22 mouse cellular contexts compared by ENCODE assay signal in genomic region chr8:119456045-119456444, GRCm38 (mm10). TPM values are rescaled to one million over a fixed set of nuclear protein-coding genes. Genes with fewer than 3 reads are reported as not detected.
DNase-seq lines count a peak whose midpoint lies in the region; ATAC-seq and TF ChIP-seq lines count a peak whose summit lies in the region.
"Had no signal": no experiment of that assay in that cellular context is flagged by ENCODE, and none has a peak within 500 bp of the region (broad histone marks: within the 10 kb centered on the region; RNA-seq: fewer than 3 reads in every experiment).

No protein-coding gene starts in this region.

- H3K27me3 ChIP-seq in hindbrain, embryonic 13.5 days = no peaks in the 10 kb centered on the region
- H3K27me3 ChIP-seq in hindbrain, embryonic 16.5 days (replicated peaks; ENCODE audit: control insufficient read depth, insufficient read depth, low read length) = no peaks in the 10 kb centered on the region
- H3K27me3 ChIP-seq in limb, embryonic 10.5 days (ENCODE audit: low read depth, poor library complexity, severe bottlenecking) = no peaks in the 10 kb centered on the region
- H3K27me3 ChIP-seq: forebrain, embryonic 13.5 days; forebrain, embryonic 15.5 days had no signal

- no peak for TF ChIP-seq CTCF in layer of hippocampus, adult 2 months (conservative IDR thresholded peaks at IDR 0.05)

- H3K9ac ChIP-seq in hindbrain, embryonic 13.5 days = peak overlapping the region; percentile 20; the same call in 1 of the 2 replicates
- no peak overlapping the region for H3K9ac ChIP-seq in hindbrain, embryonic 16.5 days (ENCODE audit: low read depth, low read length)
- H3K9ac ChIP-seq: embryonic facial prominence, embryonic 12.5 days; forebrain, embryonic 13.5 days; forebrain, embryonic 15.5 days had no signal

- no peak overlapping the region for H3K27ac ChIP-seq in hindbrain, embryonic 13.5 days
- H3K27ac ChIP-seq in hindbrain, embryonic 16.5 days (ENCODE audit: low read depth, low read length) = no peak overlapping the region
- peak overlapping the region; percentile 48; the same call in 1 of the 2 replicates for H3K27ac ChIP-seq in layer of hippocampus, adult 2 months
- no peak overlapping the region for H3K27ac ChIP-seq in limb, embryonic 10.5 days
- H3K27ac ChIP-seq: embryonic facial prominence, embryonic 10.5 days; embryonic facial prominence, embryonic 12.5 days; forebrain, embryonic 13.5 days; forebrain, embryonic 15.5 days had no signal

- 89% methylated on average over 5 of the region's 5 CpGs for WGBS in hindbrain, embryonic 13.5 days
- WGBS in hindbrain, embryonic 16.5 days = 85% methylated on average over 5 of the region's 5 CpGs
- WGBS in limb, embryonic 10.5 days = 88% methylated on average over 5 of the region's 5 CpGs

- H3K9me3 ChIP-seq in hindbrain, embryonic 13.5 days = no peaks in the 10 kb centered on the region
- no peaks in the 10 kb centered on the region for H3K9me3 ChIP-seq in hindbrain, embryonic 16.5 days (ENCODE audit: control insufficient read depth, low read length)
- no peaks in the 10 kb centered on the region for H3K9me3 ChIP-seq in limb, embryonic 10.5 days (replicated peaks)
- H3K9me3 ChIP-seq: embryonic facial prominence, embryonic 10.5 days; embryonic facial prominence, embryonic 12.5 days; forebrain, embryonic 13.5 days; forebrain, embryonic 15.5 days had no signal

- H3K4me3 ChIP-seq in hindbrain, embryonic 13.5 days = no peak overlapping the region
- H3K4me3 ChIP-seq in hindbrain, embryonic 16.5 days (ENCODE audit: low read length) = no peak overlapping the region
- no peak overlapping the region for H3K4me3 ChIP-seq in layer of hippocampus, adult 2 months
- no peak overlapping the region for H3K4me3 ChIP-seq in limb, embryonic 10.5 days
- H3K4me3 ChIP-seq: embryonic facial prominence, embryonic 10.5 days; embryonic facial prominence, embryonic 12.5 days; forebrain, embryonic 13.5 days; forebrain, embryonic 15.5 days had no signal

- H3K4me2 ChIP-seq in hindbrain, embryonic 13.5 days = no peak overlapping the region
- no peak overlapping the region for H3K4me2 ChIP-seq in hindbrain, embryonic 16.5 days (ENCODE audit: low read length)
- H3K4me2 ChIP-seq: embryonic facial prominence, embryonic 12.5 days; forebrain, embryonic 13.5 days; forebrain, embryonic 15.5 days had no signal

- no peak for DNase-seq in layer of hippocampus, adult 2 months (ENCODE audit: low spot score in 2 of 2)
- no peak for DNase-seq in layer of hippocampus, postnatal 36 days
- DNase-seq in lung, postnatal 14 days = peak; percentile 22
- DNase-seq in lung, adult 18-20 months = no peak
- no peak for DNase-seq in limb, embryonic 10.5 days (ENCODE audit: low spot score)
- DNase-seq: adrenal gland, adult 8-10 months; adrenal gland, postnatal 14 days; adrenal gland, postnatal 36 days; cerebellum, adult 11-12 months; cerebellum, adult 2 months; cerebellum, adult 9-10 months; cerebellum, postnatal 10 days; cerebellum, postnatal 25 days had no signal

- no peak for ATAC-seq in hindbrain, embryonic 13.5 days (ENCODE audit: low FRiP score)
- ATAC-seq in hindbrain, embryonic 16.5 days = no peak
- ATAC-seq: forebrain, embryonic 13.5 days; forebrain, embryonic 15.5 days had no signal

- no peaks in the 10 kb centered on the region for H3K36me3 ChIP-seq in hindbrain, embryonic 13.5 days
- H3K36me3 ChIP-seq in hindbrain, embryonic 16.5 days (ENCODE audit: control insufficient read depth, insufficient read depth, low read length) = no peaks in the 10 kb centered on the region
- H3K36me3 ChIP-seq in limb, embryonic 10.5 days = no peaks in the 10 kb centered on the region
- H3K36me3 ChIP-seq: embryonic facial prominence, embryonic 10.5 days; embryonic facial prominence, embryonic 12.5 days; forebrain, embryonic 15.5 days had no signal

- H3K4me1 ChIP-seq in hindbrain, embryonic 13.5 days (replicated peaks) = peaks cover 22% of the 10 kb centered on the region
- H3K4me1 ChIP-seq in hindbrain, embryonic 16.5 days (ENCODE audit: control insufficient read depth, insufficient read depth, low read depth, low read length) = peaks cover 5% of the 10 kb centered on the region; the same call in 1 of the 2 replicates
- H3K4me1 ChIP-seq in limb, embryonic 10.5 days = no peaks in the 10 kb centered on the region; the same call in 1 of the 2 replicates
- H3K4me1 ChIP-seq: embryonic facial prominence, embryonic 12.5 days had no signal

RNA-seq across cellular contexts. Expression of gene Necab2, which starts 9.5 kb away (rescaled TPM):
- polyA plus RNA-seq in hindbrain, embryonic 13.5 days (2015; fragmentation: Nextera tagmentation; extraction: Ambion mirVana) = 34.5 and 36.4 TPM in 2 replicates
- 52.2 and 56.9 TPM in 2 replicates for polyA plus RNA-seq in hindbrain, embryonic 16.5 days (2015; fragmentation: Nextera tagmentation; extraction: Ambion mirVana)
- total RNA-seq in layer of hippocampus, adult 2 months (2021) = 100 to 1,000 TPM in 1 of 2 experiments, 10 to 100 TPM in 1; 99.0 to 104 TPM
- 100 to 1,000 TPM in 1 of 2 experiments, 10 to 100 TPM in 1; 94.4 to 116 TPM for total RNA-seq in layer of hippocampus, postnatal 36 days (2021)
- 4.2 and 5.6 TPM in 2 replicates for polyA plus RNA-seq in limb, embryonic 10.5 days (2016; fragmentation: Nextera tagmentation; extraction: Ambion mirVana)
- total RNA-seq: MEL had no signal
- polyA plus RNA-seq: C2C12 had no signal

RNA-seq across cellular contexts. Expression of gene Osgin1, which starts 22.1 kb away (rescaled TPM):
- polyA plus RNA-seq in hindbrain, embryonic 13.5 days (2015; fragmentation: Nextera tagmentation; extraction: Ambion mirVana) = 0.08 and 0.28 TPM in 2 replicates
- 0.26 and 0.63 TPM in 2 replicates for polyA plus RNA-seq in hindbrain, embryonic 16.5 days (2015; fragmentation: Nextera tagmentation; extraction: Ambion mirVana)
- total RNA-seq in layer of hippocampus, adult 2 months (2021) = 1 to 10 TPM in 1 of 2 experiments, under 1 TPM in 1; 0.18 to 1.3 TPM
- total RNA-seq in layer of hippocampus, postnatal 36 days (2021) = under 1 TPM in 1 of 2 experiments, not detected in 1; 0.56 TPM
- 0.26 and 0.34 TPM in 2 replicates for polyA plus RNA-seq in limb, embryonic 10.5 days (2016; fragmentation: Nextera tagmentation; extraction: Ambion mirVana)

RNA-seq across cellular contexts. Expression of gene Slc38a8, which starts 45.5 kb away (rescaled TPM):
- not detected in 2 replicates for polyA plus RNA-seq in hindbrain, embryonic 13.5 days (2015; fragmentation: Nextera tagmentation; extraction: Ambion mirVana)
- 0.11 TPM in 1 of 2 replicates, not detected in the other for polyA plus RNA-seq in hindbrain, embryonic 16.5 days (2015; fragmentation: Nextera tagmentation; extraction: Ambion mirVana)
- under 1 TPM in 1 of 2 experiments, not detected in 1; 0.41 TPM for total RNA-seq in layer of hippocampus, adult 2 months (2021)
- total RNA-seq in layer of hippocampus, postnatal 36 days (2021) = not detected
- 0.05 and 0.11 TPM in 2 replicates for polyA plus RNA-seq in limb, embryonic 10.5 days (2016; fragmentation: Nextera tagmentation; extraction: Ambion mirVana)
- total RNA-seq: adrenal gland, adult 18-20 months; adrenal gland, postnatal 14 days; MEL had no signal
- polyA plus RNA-seq: C2C12; forebrain, embryonic 13.5 days; forebrain, embryonic 15.5 days had no signal
